Mouse (Mus musculus) kidney, postnatal 0 days (tissue): ENCODE measurements around the gene Sds. TPM values are rescaled to one million over a fixed set of nuclear protein-coding genes. Genes with fewer than 3 reads are reported as not detected.

Source experiments
- ATAC-seq: fragments of 200-750 bp; cut with Nextera tagmentation; replicated peaks from 2 replicates; pipeline ENCODE4 v1.8.0; 2017; ENCODE audit warnings: low read depth, moderate number of reproducible peaks, moderate TSS enrichment, moderate library complexity; ENCODE audit not compliant: low FRiP score
- DNase-seq: peaks from one replicate; pipeline ENCODE4 v3.0.0-alpha.2; 2016; ENCODE audit warnings: low spot score
- H3K27ac ChIP-seq: fragments of 300-500 bp; sonication (generic); 2 replicates; pipeline ENCODE4 v1.5.1; 2014; ENCODE audit warnings: mild to moderate bottlenecking
- H3K27me3 ChIP-seq: fragments of 300-500 bp; sonication (generic); 2 replicates; pipeline ENCODE4 v1.6.1; 2014; ENCODE audit warnings: low read length, mixed read lengths; ENCODE audit not compliant: insufficient read depth
- H3K36me3 ChIP-seq: fragments of 300-500 bp; sonication (generic); 2 replicates; pipeline ENCODE4 v1.6.1; 2014; ENCODE audit warnings: low read length, mixed read lengths; ENCODE audit not compliant: insufficient read depth
- H3K4me1 ChIP-seq: fragments of 300-500 bp; sonication (generic); replicated peaks from 2 replicates; pipeline ENCODE4 v1.6.1; 2014; ENCODE audit warnings: antibody characterized with exemption, low read length, mixed read lengths; ENCODE audit not compliant: insufficient read depth
- H3K4me2 ChIP-seq: fragments of 300-500 bp; sonication (generic); 2 replicates; pipeline ENCODE4 v1.6.1; 2014; ENCODE audit warnings: mild to moderate bottlenecking, low read length, moderate library complexity, mixed read lengths
- H3K4me3 ChIP-seq: fragments of 300-500 bp; sonication (generic); replicated peaks from 2 replicates; pipeline ENCODE4 v1.5.1; 2014; ENCODE audit warnings: low read depth, low read length
- H3K9ac ChIP-seq: fragments of 300-500 bp; sonication (generic); 2 replicates; pipeline ENCODE4 v1.6.1; 2014; ENCODE audit warnings: low read depth, low read length
- H3K9me3 ChIP-seq: fragments of 300-500 bp; sonication (generic); replicated peaks from 2 replicates; pipeline ENCODE4 v1.6.1; 2016; ENCODE audit warnings: low read length, inconsistent platforms, mixed read lengths
- CTCF ChIP-seq: IDR thresholded peaks from 2 replicates; pipeline ENCODE4 v1.5.1; 2016; ENCODE audit warnings: antibody characterized with exemption, low read depth, mild to moderate bottlenecking, moderate library complexity
- WGBS: fragments of 180-500 bp; shearing (Covaris S2); extraction: QIAGEN DNeasy Blood & Tissue Kit; methylation state at CpG from one replicate; pipeline ENCODE4 v1.1.7; 2014; 5-methylcytosine and 5-hydroxymethylcytosine counted together
- polyA plus RNA-seq: library from polyadenylated mRNA; unstranded; fragments of >200 nt; fragmentation: Nextera tagmentation; extraction: Ambion mirVana; gene quantifications from 2 replicates; pipeline ENCODE4 v1.2.1, GENCODE M21; 2015

The Sds gene
- polyA plus RNA-seq, 1 experiment from 2014 or later = not detected

GRCm38 (mm10) chr5:120507311-120507710 lies 31.0 kb downstream of the Sds start:
- H3K27ac ChIP-seq = no peak overlapping the region
- H3K9me3 ChIP-seq = no peaks in the 10 kb centered on the region
- peaks cover 11% of the 10 kb centered on the region for H3K4me1 ChIP-seq
- H3K27me3 ChIP-seq = no peaks in the 10 kb centered on the region
- WGBS = 57% methylated on average over 4 of the region's 4 CpGs
- no peak overlapping the region for H3K4me3 ChIP-seq
- H3K4me2 ChIP-seq = no peak overlapping the region
- no peak overlapping the region for H3K9ac ChIP-seq
- no peak for ATAC-seq
- TF ChIP-seq CTCF = no peak
- no peak for DNase-seq
- no peaks in the 10 kb centered on the region for H3K36me3 ChIP-seq

- peak; percentile 97 for DNase-seq
- under 1% methylated on average over 33 of the region's 36 CpGs for WGBS
- no peaks in the 10 kb centered on the region for H3K9me3 ChIP-seq
- peaks cover 26% of the 10 kb centered on the region for H3K4me1 ChIP-seq
- ATAC-seq = peak; percentile 90
- peak within 1 kb of the TSS; percentile 27; the same call in 1 of the 2 replicates for H3K27ac ChIP-seq
- H3K9ac ChIP-seq = peak within 1 kb of the TSS; percentile 41
- no peaks in the 10 kb centered on the region for H3K27me3 ChIP-seq
- peak within 1 kb of the TSS; percentile 61 for H3K4me2 ChIP-seq
- no peaks in the 10 kb centered on the region for H3K36me3 ChIP-seq
- peak within 1 kb of the TSS; percentile 49 for H3K4me3 ChIP-seq
- peak; percentile 10; the same call in 1 of the 2 replicates for TF ChIP-seq CTCF
Observed at GRCm38 (mm10) chr5:120510982-120511642, 34.8 kb downstream of the Sds start, which contains the start of gene Slc8b1. Gene Slc8b1 (plus strand): TSS chr5:120511168.

- Histone ChIP-seq H3K4me3 (peak overlapping the region; percentile 49), H3K9me3 (no peaks in the 10 kb centered on the region), H3K4me1 (peaks cover 28% of the 10 kb centered on the region), H3K9ac (peak overlapping the region; percentile 41), H3K36me3 (no peaks in the 10 kb centered on the region), H3K27me3 (no peaks in the 10 kb centered on the region), H3K27ac (peak overlapping the region; percentile 27; the same call in 1 of the 2 replicates), H3K4me2 (peak overlapping the region; percentile 61)
- ATAC-seq = no peak
- no peak for TF ChIP-seq CTCF
- WGBS = 21% methylated on average over 14 of the region's 14 CpGs
- peak; percentile 34 for DNase-seq
Observed at GRCm38 (mm10) chr5:120511643-120512220, 35.4 kb downstream of the Sds start.

GRCm38 (mm10) chr5:120512911-120513555 lies 36.7 kb downstream of the Sds start:
- H3K27ac ChIP-seq = peak overlapping the region; percentile 71
- H3K4me3 ChIP-seq = no peak overlapping the region
- TF ChIP-seq CTCF = no peak
- ATAC-seq (no peak), DNase-seq (peak; percentile 27)
- H3K9ac ChIP-seq = 0 out of 2 replicates have a peak overlapping the region, but pooled peaks have one; percentile 18
- H3K36me3 ChIP-seq = no peaks in the 10 kb centered on the region
- 43% methylated on average over 15 of the region's 15 CpGs for WGBS
- H3K4me1 ChIP-seq = peaks cover 28% of the 10 kb centered on the region
- peak overlapping the region; percentile 39 for H3K4me2 ChIP-seq
- no peaks in the 10 kb centered on the region for H3K9me3 ChIP-seq
- H3K27me3 ChIP-seq = no peaks in the 10 kb centered on the region

- TF ChIP-seq CTCF = no peak
- H3K4me1 ChIP-seq = peaks cover 28% of the 10 kb centered on the region
- DNase-seq = no peak
- no peak for ATAC-seq
- H3K27me3 ChIP-seq = no peaks in the 10 kb centered on the region
- H3K4me2 ChIP-seq = 0 out of 2 replicates have a peak overlapping the region, but pooled peaks have one; percentile 0
- peak overlapping the region; percentile 55 for H3K27ac ChIP-seq
- H3K36me3 ChIP-seq = no peaks in the 10 kb centered on the region
- H3K4me3 ChIP-seq = no peak overlapping the region
- H3K9me3 ChIP-seq = no peaks in the 10 kb centered on the region
- 50% methylated on average over 9 of the region's 9 CpGs for WGBS
- no peak overlapping the region for H3K9ac ChIP-seq
Observed at GRCm38 (mm10) chr5:120514031-120514677, 37.8 kb downstream of the Sds start.

GRCm38 (mm10) chr5:120514754-120515153 lies 38.4 kb downstream of the Sds start:
- DNase-seq = peak; percentile 91
- no peak for TF ChIP-seq CTCF

More at GRCm38 (mm10) chr5:120514754-120515153, 38.4 kb downstream of the Sds start:
- H3K4me3 ChIP-seq = no peak overlapping the region
- no peaks in the 10 kb centered on the region for H3K36me3 ChIP-seq
- no peak overlapping the region for H3K4me2 ChIP-seq
- ATAC-seq = no peak
- 7% methylated on average over 4 of the region's 4 CpGs for WGBS
- H3K27ac ChIP-seq = peak overlapping the region; percentile 55
- no peaks in the 10 kb centered on the region for H3K27me3 ChIP-seq
- no peak overlapping the region for H3K9ac ChIP-seq
- no peaks in the 10 kb centered on the region for H3K9me3 ChIP-seq
- H3K4me1 ChIP-seq = peaks cover 28% of the 10 kb centered on the region
